8 mouse cellular contexts compared by ENCODE assay signal in the genomic region with DNA sequence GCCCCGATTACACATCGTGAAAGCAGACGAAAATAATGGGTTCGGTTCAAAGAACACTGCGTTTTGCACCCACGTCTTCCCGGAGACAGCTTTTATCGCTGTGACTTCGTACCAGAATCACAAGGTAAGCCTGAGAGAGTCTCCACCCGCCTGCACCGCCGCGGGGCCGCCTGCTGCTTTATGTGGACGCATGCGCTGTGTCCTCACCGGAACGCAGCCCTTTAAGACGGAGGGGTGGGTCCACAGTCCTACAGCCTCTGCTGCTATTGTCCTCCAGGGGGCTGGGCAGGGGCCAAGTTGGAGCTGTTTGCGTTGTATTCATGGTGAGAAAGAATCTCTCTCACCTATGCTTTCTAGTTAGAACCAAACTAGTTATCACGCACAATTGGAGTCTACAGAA. TPM values are rescaled to one million over a fixed set of nuclear protein-coding genes. Genes with fewer than 3 reads are reported as not detected.
DNase-seq lines count a peak whose midpoint lies in the region; ATAC-seq lines count a peak whose summit lies in the region.

No protein-coding gene starts in this region.

- peaks cover 5% of the 10 kb centered on the region; the same call in 1 of the 2 replicates for H3K4me1 ChIP-seq in forebrain, embryonic 15.5 days
- 0 out of 2 replicates have a peak, but pooled peaks cover 3% of the 10 kb centered on the region for H3K4me1 ChIP-seq in intestine, embryonic 16.5 days (ENCODE audit: control insufficient read depth, insufficient read depth, low read length)
- peaks cover 8% of the 10 kb centered on the region; the same call in 1 of the 2 replicates for H3K4me1 ChIP-seq in neural tube, embryonic 13.5 days (replicated peaks)

- H3K4me3 ChIP-seq in forebrain, embryonic 15.5 days, result peak overlapping the region; percentile 17
- H3K4me3 ChIP-seq in intestine, embryonic 16.5 days (ENCODE audit: low read length), result no peak overlapping the region; the same call in 1 of the 2 replicates
- H3K4me3 ChIP-seq in neural tube, embryonic 13.5 days, result peak overlapping the region; percentile 11; the same call in 1 of the 2 replicates

- H3K27ac ChIP-seq in forebrain, embryonic 15.5 days (replicated peaks), result no peak overlapping the region
- H3K27ac ChIP-seq in intestine, embryonic 16.5 days (ENCODE audit: low read length), result no peak overlapping the region
- H3K27ac ChIP-seq in neural tube, embryonic 13.5 days (replicated peaks), result no peak overlapping the region

- no peaks in the 10 kb centered on the region for H3K9me3 ChIP-seq in forebrain, embryonic 15.5 days
- no peaks in the 10 kb centered on the region for H3K9me3 ChIP-seq in intestine, embryonic 16.5 days (ENCODE audit: control insufficient read depth, low read length)
- no peaks in the 10 kb centered on the region for H3K9me3 ChIP-seq in neural tube, embryonic 13.5 days

- H3K4me2 ChIP-seq in forebrain, embryonic 15.5 days (replicated peaks), result peak overlapping the region; percentile 37
- peak overlapping the region; percentile 34 for H3K4me2 ChIP-seq in intestine, embryonic 16.5 days (ENCODE audit: low read depth, low read length)
- peak overlapping the region; percentile 43 for H3K4me2 ChIP-seq in neural tube, embryonic 13.5 days

- H3K27me3 ChIP-seq in forebrain, embryonic 15.5 days, result peaks cover 80% of the 10 kb centered on the region
- peaks cover 78% of the 10 kb centered on the region for H3K27me3 ChIP-seq in intestine, embryonic 16.5 days (replicated peaks; ENCODE audit: control insufficient read depth, insufficient read depth, low read length)
- peaks cover 96% of the 10 kb centered on the region for H3K27me3 ChIP-seq in neural tube, embryonic 13.5 days

- H3K9ac ChIP-seq in forebrain, embryonic 15.5 days (replicated peaks), result no peak overlapping the region
- no peak overlapping the region for H3K9ac ChIP-seq in intestine, embryonic 16.5 days (ENCODE audit: low read depth, low read length)
- no peak overlapping the region for H3K9ac ChIP-seq in neural tube, embryonic 13.5 days

- ATAC-seq in forebrain, embryonic 15.5 days (replicated peaks), result peak; percentile 72; the same call in 1 of the 2 replicates
- peak; percentile 40; the same call in 1 of the 2 replicates for ATAC-seq in intestine, embryonic 16.5 days
- ATAC-seq in neural tube, embryonic 13.5 days (ENCODE audit: low read depth), result peak; percentile 67; the same call in 1 of the 2 replicates
- ATAC-seq in erythroid progenitor cell, adult 5-6 weeks (replicated peaks; ENCODE audit: low FRiP score, poor library complexity, severe bottlenecking), result no peak
- ATAC-seq in granulocyte monocyte progenitor cell, adult 5-6 weeks (replicated peaks; ENCODE audit: poor library complexity, severe bottlenecking), result no peak

- under 1% methylated on average over 21 of the region's 21 CpGs for WGBS in forebrain, embryonic 15.5 days
- under 1% methylated on average over 21 of the region's 21 CpGs for WGBS in intestine, embryonic 16.5 days
- WGBS in neural tube, embryonic 13.5 days, result under 1% methylated on average over 21 of the region's 21 CpGs

- DNase-seq in adrenal gland, postnatal 14 days, result peak; percentile 18
- no peak for DNase-seq in adrenal gland, adult 18-20 months (ENCODE audit: low spot score in 2 of 2)
- peak; percentile 92 for DNase-seq in ES-CJ7 (ENCODE audit: low read depth, low spot score)

- no peaks in the 10 kb centered on the region for H3K36me3 ChIP-seq in forebrain, embryonic 15.5 days
- no peaks in the 10 kb centered on the region for H3K36me3 ChIP-seq in intestine, embryonic 16.5 days (ENCODE audit: control insufficient read depth, insufficient read depth, low read length)
- H3K36me3 ChIP-seq in neural tube, embryonic 13.5 days, result no peaks in the 10 kb centered on the region

RNA-seq across cellular contexts. Expression of gene Tbx5, which starts 12.5 kb away (rescaled TPM):
- total RNA-seq in adrenal gland, postnatal 14 days (2021), result 2.8 and 3.5 TPM in 2 replicates
- total RNA-seq in adrenal gland, adult 18-20 months (2021), result under 1 TPM; 0.07 to 0.80 TPM
- polyA plus RNA-seq in forebrain, embryonic 15.5 days (2015; fragmentation: Nextera tagmentation; extraction: Ambion mirVana), result 0.04 TPM in 1 of 2 replicates, not detected in the other
- polyA plus RNA-seq in intestine, embryonic 16.5 days (2015; fragmentation: Nextera tagmentation; extraction: Ambion mirVana), result not detected in 2 replicates
- 0.15 and 0.45 TPM in 2 replicates for polyA plus RNA-seq in neural tube, embryonic 13.5 days (2015; fragmentation: Nextera tagmentation; extraction: Ambion mirVana)
- not detected in 2 replicates for total RNA-seq in erythroid progenitor cell, adult 5-6 weeks (2015; ENCODE audit: low replicate concordance)
- total RNA-seq in erythroid progenitor cell, adult 5-6 weeks (2017; ENCODE audit: low replicate concordance), result not detected in 2 replicates
- not detected in 2 replicates for total RNA-seq in granulocyte monocyte progenitor cell, adult 5-6 weeks (2014; fragmentation: Nextera tagmentation)
- not detected in 2 replicates for total RNA-seq in granulocyte monocyte progenitor cell, adult 5-6 weeks (2017)

Comparison
In these comparisons a context has a peak if more than half of its experiments do, and no peak if none do; other contexts are left out.
1. DNase-seq: peak in adrenal gland, postnatal 14 days (single experiment) and ES-CJ7 (single experiment); none in adrenal gland, adult 18-20 months (0 of 2).
2. ATAC-seq: peak in forebrain, embryonic 15.5 days (single experiment), intestine, embryonic 16.5 days (single experiment) and neural tube, embryonic 13.5 days (single experiment); none in erythroid progenitor cell, adult 5-6 weeks (single experiment) and granulocyte monocyte progenitor cell, adult 5-6 weeks (single experiment).
3. Peak in every context shown above with its lines, with median percentiles within 50 percentile points of each other: H3K4me2 ChIP-seq.